Mouse (Mus musculus) liver, embryonic 11.5 days (tissue): Measurements from ENCODE around the gene Gm31371. TPM values are rescaled to one million over a fixed set of nuclear protein-coding genes. Genes with fewer than 3 reads are reported as not detected.
"Not testable (repeated sequence)": the region's sequence is repeated elsewhere in the genome, so short reads cannot be mapped to it uniquely, and the experiment has no call there.

ENCODE experiments used
- ATAC-seq: fragments of 200-750 bp; cut with Nextera tagmentation; replicated peaks from 2 replicates; pipeline ENCODE4 v1.8.0; 2017; ENCODE audit warnings: moderate number of reproducible peaks, mild to moderate bottlenecking, moderate TSS enrichment, moderate library complexity; ENCODE audit not compliant: low FRiP score
- DNase-seq: peaks from one replicate; pipeline ENCODE4 v3.0.0-alpha.2; 2017; ENCODE audit warnings: low spot score
- H3K27ac ChIP-seq: fragments of 300-500 bp; sonication (generic); 2 replicates; pipeline ENCODE4 v1.5.1; 2014; ENCODE audit warnings: mild to moderate bottlenecking, low read depth, low read length, control low read depth
- H3K27me3 ChIP-seq: fragments of 300-500 bp; sonication (generic); replicated peaks from 2 replicates; pipeline ENCODE4 v1.6.1; 2014; ENCODE audit warnings: low read length, mixed read lengths; ENCODE audit not compliant: control insufficient read depth, insufficient read depth
- H3K36me3 ChIP-seq: fragments of 300-500 bp; sonication (generic); 2 replicates; pipeline ENCODE4 v1.6.1; 2014; ENCODE audit warnings: mild to moderate bottlenecking, low read length, moderate library complexity, mixed read lengths; ENCODE audit not compliant: control insufficient read depth, insufficient read depth
- H3K4me1 ChIP-seq: fragments of 300-500 bp; sonication (generic); replicated peaks from 2 replicates; pipeline ENCODE4 v1.6.1; 2014; ENCODE audit warnings: low read length, mixed read lengths; ENCODE audit not compliant: control insufficient read depth, insufficient read depth
- H3K4me2 ChIP-seq: fragments of 300-500 bp; sonication (generic); 2 replicates; pipeline ENCODE4 v1.6.1; 2014; ENCODE audit warnings: mild to moderate bottlenecking, control low read depth, moderate library complexity
- H3K4me3 ChIP-seq: fragments of 300-500 bp; sonication (generic); 2 replicates; pipeline ENCODE4 v1.5.1; 2014; ENCODE audit warnings: low read depth, low read length, control low read depth
- H3K9ac ChIP-seq: fragments of 300-500 bp; sonication (generic); 2 replicates; pipeline ENCODE4 v1.6.1; 2014; ENCODE audit warnings: low read depth, low read length, control low read depth
- H3K9me3 ChIP-seq: fragments of 300-500 bp; sonication (generic); 2 replicates; pipeline ENCODE4 v1.6.1; 2016; ENCODE audit warnings: low read length, inconsistent platforms, mixed read lengths; ENCODE audit not compliant: control insufficient read depth
- WGBS: fragments of 180-500 bp; shearing (Covaris S2); extraction: QIAGEN DNeasy Blood & Tissue Kit; methylation state at CpG from one replicate; pipeline ENCODE4 v1.1.7; 2014; 5-methylcytosine and 5-hydroxymethylcytosine counted together
- polyA plus RNA-seq: library from polyadenylated mRNA; unstranded; fragments of >200 nt; fragmentation: Nextera tagmentation; extraction: Ambion mirVana; gene quantifications from 2 replicates; pipeline ENCODE4 v1.2.1, GENCODE M21; 2014

The Gm31371 gene
- polyA plus RNA-seq, result not detected in 2 replicates

DNA sequence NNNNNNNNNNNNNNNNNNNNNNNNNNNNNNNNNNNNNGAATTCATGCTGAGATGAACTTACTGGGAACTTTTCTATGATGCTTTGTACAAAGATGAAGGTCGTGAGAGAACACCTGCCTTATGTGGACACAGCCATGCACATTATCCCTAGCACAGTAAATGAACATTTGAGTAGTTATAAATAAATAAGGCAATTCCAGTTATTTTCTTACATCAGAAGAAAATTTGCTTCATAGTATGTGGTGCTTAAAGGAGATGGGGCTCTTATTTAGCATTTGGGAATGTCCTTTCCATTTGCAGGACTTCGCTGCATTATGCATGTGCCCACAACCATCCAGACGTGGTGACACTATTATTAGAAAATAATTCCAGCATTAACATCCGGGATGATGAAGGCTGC, at the start of gene Gm31371:
TSS of gene Gm31371 (plus strand) at position 301 of the 400 bp plus-strand sequence.
- not testable (repeated sequence) for ATAC-seq, H3K36me3 ChIP-seq, H3K4me2 ChIP-seq, H3K27ac ChIP-seq, H3K4me3 ChIP-seq, H3K9me3 ChIP-seq, H3K9ac ChIP-seq, H3K27me3 ChIP-seq, DNase-seq, H3K4me1 ChIP-seq
- 71% methylated on average over 2 of the region's 4 CpGs for WGBS

DNA sequence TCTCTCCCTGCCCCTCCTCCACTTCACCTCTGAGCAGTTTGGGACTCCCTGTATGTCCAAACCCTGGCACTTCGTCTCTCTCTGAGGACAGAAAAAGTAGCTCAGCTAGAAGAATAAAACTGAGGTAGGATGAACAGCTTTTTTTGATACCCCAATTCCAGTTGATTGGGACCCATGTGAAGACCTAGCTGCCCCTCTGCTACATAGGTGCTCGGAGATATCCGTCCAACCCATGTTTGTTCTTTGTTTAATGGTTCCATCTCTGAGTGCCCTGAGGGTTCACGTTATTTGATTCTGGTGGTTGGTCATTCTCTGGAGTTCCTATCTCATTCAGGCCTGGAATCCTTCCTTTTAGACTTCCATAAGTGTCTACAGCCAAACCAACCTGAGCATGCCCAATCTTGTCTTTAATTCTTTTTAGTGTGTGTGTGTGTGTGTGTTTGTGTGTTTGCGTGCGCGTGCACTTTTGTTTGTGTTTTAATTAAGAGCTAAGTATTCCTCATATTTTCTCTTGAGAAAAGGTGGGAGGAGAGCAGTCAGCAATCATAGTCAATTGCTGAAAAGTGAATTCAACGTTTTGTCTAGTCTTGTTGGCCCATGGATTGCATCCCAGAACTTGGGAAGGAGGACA, 3.3 kb downstream of the Gm31371 start:
- not testable (repeated sequence) for H3K27me3 ChIP-seq, H3K4me3 ChIP-seq, H3K9ac ChIP-seq, DNase-seq, H3K4me2 ChIP-seq, H3K27ac ChIP-seq, H3K36me3 ChIP-seq, H3K4me1 ChIP-seq, H3K9me3 ChIP-seq, ATAC-seq
- 81% methylated on average over 7 of the region's 8 CpGs for WGBS

DNA sequence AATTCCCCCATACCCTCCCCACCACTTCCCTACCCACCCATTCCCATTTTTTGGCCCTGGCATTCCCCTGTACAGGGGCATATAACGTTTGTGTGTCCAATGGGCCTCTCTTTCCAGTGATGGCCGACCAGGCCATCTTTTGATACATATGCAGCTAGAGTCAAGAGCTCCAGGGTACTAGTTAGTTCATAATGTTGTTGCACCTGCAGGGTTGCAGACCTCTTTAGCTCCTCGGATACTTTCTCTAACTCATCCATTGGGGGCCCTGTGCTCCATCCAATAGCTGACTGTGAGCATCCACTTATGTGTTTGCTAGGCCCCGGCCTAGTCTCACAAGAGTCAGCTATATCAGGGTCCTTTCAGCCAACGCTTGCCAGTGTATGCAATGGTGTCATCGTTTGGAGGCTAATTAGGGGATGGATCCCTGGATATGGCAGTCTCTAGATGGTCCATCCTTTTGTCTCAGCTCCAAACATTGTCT, 5.7 kb downstream of the Gm31371 start:
- H3K4me1 ChIP-seq, H3K27ac ChIP-seq, H3K27me3 ChIP-seq, H3K9me3 ChIP-seq, ATAC-seq, H3K4me3 ChIP-seq, H3K36me3 ChIP-seq, DNase-seq, H3K9ac ChIP-seq, H3K4me2 ChIP-seq: not testable (repeated sequence)
- WGBS, result 70% methylated on average over 4 of the region's 6 CpGs

DNA sequence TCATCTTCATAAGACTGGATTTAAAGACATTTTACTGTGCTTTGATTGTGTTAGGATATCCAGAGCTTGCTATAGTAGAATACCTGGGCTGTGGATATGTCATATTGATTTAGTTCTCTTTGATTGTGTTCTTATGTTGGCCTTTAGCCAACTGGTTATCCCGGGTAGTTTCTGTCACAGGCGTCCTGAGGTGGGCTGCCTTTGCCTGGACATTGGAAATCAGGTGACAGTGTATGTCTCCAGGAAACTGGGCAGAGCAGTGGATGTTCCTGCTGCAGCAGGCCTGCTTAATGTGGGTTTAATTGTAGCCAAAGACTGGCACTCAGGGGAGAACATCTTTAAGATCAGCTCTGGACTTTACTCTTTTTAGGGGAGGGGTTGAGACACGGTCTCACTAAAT, 15.9 kb downstream of the Gm31371 start:
- not testable (repeated sequence) for H3K4me3 ChIP-seq, H3K9me3 ChIP-seq, H3K9ac ChIP-seq, H3K36me3 ChIP-seq, H3K4me1 ChIP-seq, DNase-seq, H3K27me3 ChIP-seq, H3K4me2 ChIP-seq, H3K27ac ChIP-seq, ATAC-seq
- 75% methylated on average over 2 of the region's 3 CpGs for WGBS

DNA sequence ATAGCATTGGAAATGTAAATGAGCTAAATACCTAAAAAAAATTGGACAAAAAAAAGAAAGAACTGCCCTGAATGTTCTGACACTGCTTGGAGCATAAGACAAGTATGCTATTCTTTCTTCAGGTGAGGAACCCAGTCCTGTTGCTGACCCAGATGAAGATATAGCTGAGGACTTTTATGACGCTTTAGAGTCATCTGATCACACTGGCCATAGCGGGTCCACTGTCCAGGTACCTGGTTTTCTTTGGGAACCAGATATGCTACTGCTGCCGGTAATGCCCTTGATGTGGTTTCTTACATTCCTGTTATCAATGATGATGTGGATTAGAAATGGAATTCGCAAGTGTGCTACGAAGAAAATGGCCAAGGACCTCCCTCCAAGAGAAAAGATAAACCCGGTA, 31.1 kb downstream of the Gm31371 start:
- not testable (repeated sequence) for H3K4me2 ChIP-seq, H3K9me3 ChIP-seq, DNase-seq, H3K27me3 ChIP-seq, H3K27ac ChIP-seq, H3K9ac ChIP-seq, H3K4me3 ChIP-seq, H3K36me3 ChIP-seq, ATAC-seq, H3K4me1 ChIP-seq
- no CpG with 5 or more reads among the region's 6 CpGs for WGBS

DNA sequence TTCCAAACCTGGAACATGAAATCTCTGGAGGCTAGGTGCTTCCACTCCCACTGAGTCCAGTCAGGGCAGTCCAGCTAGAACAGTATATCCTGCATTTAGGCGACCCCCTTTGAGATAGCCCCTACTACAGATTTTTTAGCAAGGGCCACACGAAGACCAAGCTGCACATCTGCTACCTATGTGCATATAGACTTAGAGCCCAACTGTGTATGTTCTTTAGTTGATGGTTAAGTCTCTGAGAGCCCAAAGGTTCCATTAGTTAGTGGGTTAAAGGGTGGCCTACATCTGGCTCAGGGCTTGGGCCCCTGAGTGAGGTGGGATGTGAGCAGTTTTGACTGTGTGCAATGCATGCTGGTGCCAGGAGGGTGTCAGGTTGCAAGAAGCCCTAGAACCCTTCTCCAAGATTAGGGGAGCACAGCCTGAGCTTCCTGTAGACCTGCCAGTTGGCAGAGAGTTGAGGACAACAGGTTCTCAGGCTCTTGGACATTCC, 32.4 kb downstream of the Gm31371 start:
- ATAC-seq, H3K4me1 ChIP-seq, H3K27me3 ChIP-seq, H3K4me2 ChIP-seq, H3K9me3 ChIP-seq, H3K36me3 ChIP-seq, H3K4me3 ChIP-seq, H3K9ac ChIP-seq, H3K27ac ChIP-seq, DNase-seq: not testable (repeated sequence)
- WGBS, result 54% methylated on average over 1 of the region's 2 CpGs

DNA sequence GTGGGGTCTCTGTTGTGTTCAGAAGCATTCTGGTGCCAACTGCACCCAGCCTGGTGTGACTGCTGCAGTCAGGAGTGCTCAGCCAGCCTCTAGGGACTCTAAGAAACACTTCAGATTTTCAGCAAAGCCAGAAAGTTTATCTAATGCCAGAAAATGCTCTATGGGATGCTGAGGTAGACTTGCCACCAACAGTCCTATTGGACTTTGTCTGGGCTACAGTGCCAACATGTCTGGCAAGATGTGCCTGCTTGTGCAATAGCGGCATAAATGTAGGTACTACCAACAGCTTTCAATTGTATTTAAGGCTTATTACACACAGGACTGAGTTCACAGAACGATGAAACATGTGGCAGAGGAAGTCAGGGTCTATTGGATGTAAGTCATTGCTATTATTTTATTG, 57.7 kb downstream of the Gm31371 start:
- DNase-seq (no peak), ATAC-seq (no peak)
- Histone ChIP-seq H3K9ac (no peak overlapping the region), H3K4me3 (no peak overlapping the region), H3K36me3 (no peaks in the 10 kb centered on the region), H3K9me3 (0 out of 2 replicates have a peak, but pooled peaks cover 2% of the 10 kb centered on the region), H3K27ac (no peak overlapping the region), H3K27me3 (no peaks in the 10 kb centered on the region), H3K4me1 (no peaks in the 10 kb centered on the region), H3K4me2 (no peak overlapping the region)
- WGBS, result 72% methylated on average over 2 of the region's 2 CpGs

DNA sequence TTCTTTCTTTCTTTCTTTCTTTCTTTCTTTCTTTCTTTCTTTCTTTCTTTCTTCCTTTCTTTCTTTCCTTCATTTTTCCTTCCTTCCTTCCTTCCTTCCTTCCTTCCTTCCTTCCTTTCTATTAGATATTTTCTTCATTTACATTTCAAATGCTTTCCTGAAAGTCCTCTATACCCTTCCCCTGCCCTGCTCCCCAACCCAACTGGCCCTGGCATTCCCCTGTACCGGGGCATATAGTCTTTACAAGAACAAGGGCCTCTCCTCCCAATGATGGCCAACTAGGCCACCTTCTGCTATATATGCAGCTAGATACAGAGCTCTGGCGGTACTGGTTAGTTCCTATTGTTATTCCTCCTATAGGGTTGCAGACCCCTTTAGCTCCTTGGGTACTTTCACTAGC, 60.6 kb downstream of the Gm31371 start:
- H3K36me3 ChIP-seq, H3K4me3 ChIP-seq, ATAC-seq, H3K27me3 ChIP-seq, H3K4me1 ChIP-seq, H3K9me3 ChIP-seq, DNase-seq, H3K4me2 ChIP-seq, H3K9ac ChIP-seq, H3K27ac ChIP-seq: not testable (repeated sequence)
- WGBS, result 64% methylated on average over 2 of the region's 2 CpGs

DNA sequence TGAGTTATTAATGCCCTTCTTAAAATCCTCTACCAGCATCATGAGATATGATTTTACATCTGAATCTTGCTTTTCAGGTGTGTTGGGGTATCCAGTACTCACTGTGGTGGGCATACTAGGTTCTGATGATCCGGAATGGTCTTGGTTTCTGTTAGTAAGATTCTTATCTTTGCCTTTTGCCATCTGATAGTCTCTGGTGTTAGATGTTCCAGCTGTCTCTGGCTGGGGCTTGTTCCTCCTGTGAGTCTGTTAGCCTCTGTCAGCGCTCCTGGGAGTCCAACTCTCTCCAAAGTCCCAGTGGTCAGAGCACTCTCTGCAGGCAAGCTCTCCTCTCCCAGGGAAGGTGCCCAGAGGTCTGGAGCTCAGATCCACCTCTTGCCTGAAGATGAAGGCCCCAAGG, 65.0 kb downstream of the Gm31371 start:
- H3K4me1 ChIP-seq, H3K4me3 ChIP-seq, H3K9me3 ChIP-seq, ATAC-seq, H3K27me3 ChIP-seq, H3K4me2 ChIP-seq, H3K9ac ChIP-seq, H3K36me3 ChIP-seq, DNase-seq, H3K27ac ChIP-seq: not testable (repeated sequence)
- 54% methylated on average over 2 of the region's 2 CpGs for WGBS
